Mouse (Mus musculus) olfactory bulb, adult 2 months (tissue): Measurements from ENCODE around the gene Slc30a1.

ENCODE experiments used
- CTCF ChIP-seq: fragments of 200-500 bp; IDR thresholded peaks from 2 replicates; pipeline ENCODE4 v1.5.1; 2012; ENCODE audit warnings: low read depth, mild to moderate bottlenecking, low read length, moderate library complexity; ENCODE audit not compliant: insufficient read depth
- POLR2A ChIP-seq: fragments of 200-500 bp; IDR thresholded peaks from 2 replicates; pipeline ENCODE4 v1.6.1; 2012; ENCODE audit warnings: mild to moderate bottlenecking, low read depth, low read length, moderate library complexity; ENCODE audit not compliant: insufficient read depth

- TF ChIP-seq POLR2A (no peak), CTCF (no peak)
These were observed 48.4 kb upstream of the Slc30a1 start for GRCm38 (mm10) chr1:191858136-191858535.
